Mouse (Mus musculus): ENCODE data around the gene Hoxc11. TPM values are rescaled to one million over a fixed set of nuclear protein-coding genes. Genes with fewer than 3 reads are reported as not detected.

Hoxc11 gene
- total RNA-seq, 1 experiment from 2014 or later: not detected

DNA sequence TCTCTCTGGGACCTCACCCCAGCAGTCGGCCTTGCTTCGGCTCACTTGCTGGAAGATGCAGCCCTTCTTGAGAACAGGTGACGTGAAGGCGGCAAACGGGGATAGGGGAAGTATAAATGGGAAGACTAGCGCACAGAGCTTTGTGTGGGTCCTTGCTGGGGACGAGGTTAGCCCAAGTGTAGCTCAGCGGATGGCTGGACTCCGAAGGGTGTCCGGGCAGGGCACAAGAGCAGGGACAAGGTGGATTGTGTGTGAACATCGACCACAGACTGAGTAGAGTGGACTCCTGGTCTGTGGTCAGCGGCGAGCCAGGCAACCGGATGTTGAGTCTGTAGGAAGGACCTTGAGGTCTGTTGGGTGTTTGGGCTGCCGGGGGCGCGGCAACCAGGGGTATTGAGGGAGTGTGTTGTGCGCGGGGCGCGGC, 21.5 kb downstream of the Hoxc11 start:
- 0 out of 4 replicates have a peak, but pooled peaks of 1 of the 2 experiments have one; percentile 9 for ATAC-seq (replicated peaks in 1 of 2; ENCODE audit: insufficient read depth in 1 of 2, low FRiP score in 2 of 2, low TSS enrichment in 1 of 2, low read depth in 1 of 2, poor library complexity in 2 of 2, severe bottlenecking in 2 of 2)

GRCm38 (mm10) chr15:102976171-102976570, 21.9 kb downstream of the Hoxc11 start, which contains the start of gene Hoxc9:
Gene Hoxc9, plus strand, starts transcription at chr15:102976439.
- ATAC-seq (replicated peaks in 1 of 2; ENCODE audit: insufficient read depth in 1 of 2, low FRiP score in 2 of 2, low TSS enrichment in 1 of 2, low read depth in 1 of 2, poor library complexity in 2 of 2, severe bottlenecking in 2 of 2): no peak

- no peak for ATAC-seq (replicated peaks in 1 of 2; ENCODE audit: insufficient read depth in 1 of 2, low FRiP score in 2 of 2, low TSS enrichment in 1 of 2, low read depth in 1 of 2, poor library complexity in 2 of 2, severe bottlenecking in 2 of 2)
These were observed 22.6 kb downstream of the Hoxc11 start for GRCm38 (mm10) chr15:102976631-102977422.

DNA sequence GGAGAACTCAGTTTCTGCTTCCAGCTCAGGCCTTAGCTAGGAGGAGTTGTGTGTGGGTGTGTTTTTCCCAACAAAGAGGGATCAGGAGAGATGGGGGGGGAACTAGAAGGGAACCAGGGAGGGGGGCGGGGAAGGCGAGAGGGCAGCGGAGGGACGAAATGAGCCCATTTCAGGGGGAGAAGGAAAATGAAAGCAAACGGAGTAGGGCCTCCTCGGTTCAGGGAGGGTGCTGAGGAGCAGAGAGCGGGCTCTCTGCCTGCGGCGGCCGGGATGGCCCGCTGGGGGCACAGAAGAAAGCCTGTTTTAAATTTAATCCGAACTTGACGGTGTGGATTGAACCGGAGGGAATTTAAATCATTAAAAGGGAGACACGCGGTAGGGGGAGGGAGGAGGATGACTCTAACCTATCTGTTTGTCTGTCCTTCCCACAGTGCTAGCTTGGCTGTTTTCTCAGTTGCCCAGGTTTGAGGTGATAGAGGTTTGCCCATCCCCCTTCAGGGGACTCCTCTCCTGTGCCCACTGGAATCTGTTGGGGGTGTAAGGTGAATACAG, 23.3 kb downstream of the Hoxc11 start:
- ATAC-seq (replicated peaks in 1 of 2; ENCODE audit: insufficient read depth in 1 of 2, low FRiP score in 2 of 2, low TSS enrichment in 1 of 2, low read depth in 1 of 2, poor library complexity in 2 of 2, severe bottlenecking in 2 of 2): no peak

DNA sequence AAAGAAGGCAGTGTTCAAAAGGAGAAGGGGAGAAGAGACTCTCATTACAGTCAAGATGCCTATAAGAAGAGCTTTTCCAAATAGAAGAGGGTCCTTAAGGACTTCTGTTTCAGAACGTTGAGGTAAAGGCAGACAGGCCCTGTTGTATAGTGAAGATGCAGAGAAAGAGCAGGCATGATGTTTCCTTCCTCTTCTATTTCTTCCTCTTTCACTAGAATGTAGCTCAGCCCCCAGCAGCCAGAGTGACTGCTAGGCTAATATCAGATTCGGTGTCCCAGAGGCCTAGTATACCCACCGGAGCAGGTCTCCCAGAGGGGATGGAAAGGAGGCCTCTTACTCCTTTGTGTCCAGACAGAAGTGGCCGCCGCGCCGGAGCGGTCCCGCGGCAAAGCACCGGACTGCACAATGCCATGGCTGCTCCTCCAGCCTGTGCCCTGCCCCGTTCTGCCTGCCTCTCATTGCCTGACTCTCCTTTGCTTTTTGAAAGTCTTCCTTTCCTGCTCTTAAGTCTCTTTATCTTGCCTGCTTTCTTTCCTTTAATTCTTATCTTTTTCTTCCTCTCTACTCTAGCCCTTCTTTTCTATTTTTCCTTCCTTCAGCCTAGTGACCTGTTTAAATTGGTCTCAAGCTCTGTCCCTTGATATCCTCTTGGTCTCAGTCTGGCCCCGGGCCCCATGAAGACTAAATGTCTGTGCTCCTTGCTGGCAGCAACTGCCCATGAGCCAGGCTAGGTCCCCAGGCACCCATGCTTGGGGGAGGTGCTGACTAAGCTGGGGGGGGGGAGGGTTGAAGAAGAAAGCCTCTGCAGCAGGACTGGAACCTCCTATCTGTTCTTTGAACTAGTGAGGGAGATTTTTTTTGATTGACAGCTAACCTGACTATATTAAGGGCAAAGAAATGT, 24.6 kb downstream of the Hoxc11 start:
- peak in 1 of 2 experiments; percentile 25; a peak in 1 of 4 replicates for ATAC-seq (replicated peaks in 1 of 2; ENCODE audit: insufficient read depth in 1 of 2, low FRiP score in 2 of 2, low TSS enrichment in 1 of 2, low read depth in 1 of 2, poor library complexity in 2 of 2, severe bottlenecking in 2 of 2)

GRCm38 (mm10) chr15:102979936-102980335, 25.7 kb downstream of the Hoxc11 start:
- ATAC-seq (replicated peaks in 1 of 2; ENCODE audit: insufficient read depth in 1 of 2, low FRiP score in 2 of 2, low TSS enrichment in 1 of 2, low read depth in 1 of 2, poor library complexity in 2 of 2, severe bottlenecking in 2 of 2): no peak

DNA sequence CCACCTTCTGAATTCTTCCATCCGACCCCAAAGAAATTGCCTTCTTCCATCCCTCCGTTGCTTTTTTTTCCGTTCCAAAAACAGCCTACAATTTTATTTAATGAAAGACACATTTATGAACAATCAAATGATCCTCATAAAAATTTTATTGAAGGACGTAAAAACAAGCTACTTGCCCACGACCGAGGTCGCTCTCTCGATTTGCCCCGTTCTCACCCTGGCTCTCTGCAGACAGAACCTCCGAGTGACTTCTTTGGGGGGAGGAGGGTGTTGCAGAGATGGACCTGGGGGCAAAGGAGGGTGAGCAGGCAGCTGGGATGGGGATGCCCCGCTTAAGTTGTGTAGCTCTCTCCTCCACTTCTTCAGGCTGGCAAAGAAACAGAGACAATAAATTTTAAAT, 26.1 kb downstream of the Hoxc11 start:
- ATAC-seq (replicated peaks in 1 of 2; ENCODE audit: insufficient read depth in 1 of 2, low FRiP score in 2 of 2, low TSS enrichment in 1 of 2, low read depth in 1 of 2, poor library complexity in 2 of 2, severe bottlenecking in 2 of 2): no peak

GRCm38 (mm10) chr15:102980912-102981311, 26.7 kb downstream of the Hoxc11 start:
- no peak for ATAC-seq (replicated peaks in 1 of 2; ENCODE audit: insufficient read depth in 1 of 2, low FRiP score in 2 of 2, low TSS enrichment in 1 of 2, low read depth in 1 of 2, poor library complexity in 2 of 2, severe bottlenecking in 2 of 2)

GRCm38 (mm10) chr15:102981379-102982288, 27.4 kb downstream of the Hoxc11 start:
- ATAC-seq (replicated peaks in 1 of 2; ENCODE audit: insufficient read depth in 1 of 2, low FRiP score in 2 of 2, low TSS enrichment in 1 of 2, low read depth in 1 of 2, poor library complexity in 2 of 2, severe bottlenecking in 2 of 2): no peak

DNA sequence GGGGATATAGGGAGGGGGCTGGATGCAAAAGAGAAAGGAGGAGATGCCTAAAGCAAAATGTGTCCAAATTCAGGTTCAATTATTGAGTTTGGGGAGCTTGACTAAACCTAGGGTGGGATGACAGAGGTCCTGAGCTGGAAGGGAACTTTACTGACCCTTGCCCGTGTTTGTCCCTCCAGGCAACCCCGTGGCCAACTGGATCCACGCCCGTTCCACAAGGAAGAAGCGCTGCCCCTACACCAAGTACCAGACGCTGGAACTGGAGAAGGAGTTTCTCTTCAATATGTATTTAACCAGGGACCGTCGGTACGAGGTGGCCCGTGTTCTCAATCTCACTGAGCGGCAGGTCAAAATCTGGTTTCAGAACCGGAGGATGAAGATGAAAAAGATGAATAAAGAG, 29.5 kb downstream of the Hoxc11 start:
- no peak for ATAC-seq (replicated peaks in 1 of 2; ENCODE audit: insufficient read depth in 1 of 2, low FRiP score in 2 of 2, low TSS enrichment in 1 of 2, low read depth in 1 of 2, poor library complexity in 2 of 2, severe bottlenecking in 2 of 2)

GRCm38 (mm10) chr15:102984521-102984920, 30.3 kb downstream of the Hoxc11 start:
- ATAC-seq (replicated peaks in 1 of 2; ENCODE audit: insufficient read depth in 1 of 2, low FRiP score in 2 of 2, low TSS enrichment in 1 of 2, low read depth in 1 of 2, poor library complexity in 2 of 2, severe bottlenecking in 2 of 2): no peak

GRCm38 (mm10) chr15:102984925-102985324, 30.7 kb downstream of the Hoxc11 start:
- ATAC-seq (replicated peaks in 1 of 2; ENCODE audit: insufficient read depth in 1 of 2, low FRiP score in 2 of 2, low TSS enrichment in 1 of 2, low read depth in 1 of 2, poor library complexity in 2 of 2, severe bottlenecking in 2 of 2): no peak

DNA sequence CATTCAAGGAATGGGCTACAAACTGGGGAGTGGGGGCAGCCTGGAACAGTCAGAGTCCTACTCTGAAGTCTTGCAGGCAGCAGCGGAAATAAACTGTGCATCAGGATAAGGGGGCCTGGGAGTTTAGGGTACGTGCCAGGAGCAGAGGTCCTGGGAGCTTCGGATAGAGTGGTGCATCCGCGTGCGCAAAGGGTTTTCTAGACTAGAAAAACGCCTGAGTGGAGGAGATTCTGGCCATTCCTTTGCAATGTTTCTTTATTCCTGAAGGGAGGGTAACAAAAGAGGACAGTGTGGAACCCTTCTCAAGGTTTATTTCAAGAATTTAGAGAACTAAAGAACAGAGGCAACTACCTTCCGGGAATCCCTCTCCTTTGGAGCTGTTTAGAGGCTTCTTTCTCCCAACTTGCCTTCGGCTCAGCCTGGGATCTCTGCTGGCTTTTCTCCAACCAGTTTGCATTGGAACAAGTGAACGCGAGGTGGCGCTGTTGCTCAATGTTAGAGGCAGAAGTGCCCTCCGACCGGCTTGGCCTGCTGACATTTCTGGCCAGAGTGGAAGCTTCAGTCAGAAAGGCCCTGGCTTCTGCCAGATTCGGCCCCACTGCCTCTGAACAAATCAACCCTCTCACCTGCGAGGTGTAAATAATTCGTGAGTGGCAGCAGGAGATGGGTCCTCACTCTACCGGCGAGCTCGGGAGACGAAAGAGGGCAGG, 33.1 kb downstream of the Hoxc11 start:
- ATAC-seq (replicated peaks in 1 of 2; ENCODE audit: insufficient read depth in 1 of 2, low FRiP score in 2 of 2, low TSS enrichment in 1 of 2, low read depth in 1 of 2, poor library complexity in 2 of 2, severe bottlenecking in 2 of 2): peak; percentile 40 to 65; a peak in 2 of 4 replicates

DNA sequence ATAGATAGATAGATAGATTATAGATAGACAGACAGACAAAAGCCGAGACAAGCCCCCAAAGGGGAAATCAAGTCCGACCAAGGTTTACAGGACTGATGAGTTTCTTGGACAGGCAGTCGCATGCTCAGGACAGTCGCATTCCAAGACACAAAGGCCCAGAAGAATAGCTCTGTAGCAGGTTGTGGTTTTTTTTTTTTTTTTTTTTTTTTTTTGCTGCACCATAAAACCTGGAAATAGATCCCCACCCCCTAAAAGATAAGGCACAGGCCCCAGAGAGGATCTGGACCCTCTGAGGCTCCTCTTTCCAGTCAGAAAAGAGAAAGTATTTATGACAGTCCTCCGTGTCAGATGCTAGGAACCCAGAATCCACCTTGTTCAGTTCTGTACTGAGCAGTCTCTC, 33.9 kb downstream of the Hoxc11 start:
- no peak for ATAC-seq (replicated peaks in 1 of 2; ENCODE audit: insufficient read depth in 1 of 2, low FRiP score in 2 of 2, low TSS enrichment in 1 of 2, low read depth in 1 of 2, poor library complexity in 2 of 2, severe bottlenecking in 2 of 2)

- no peak for ATAC-seq (replicated peaks in 1 of 2; ENCODE audit: insufficient read depth in 1 of 2, low FRiP score in 2 of 2, low TSS enrichment in 1 of 2, low read depth in 1 of 2, poor library complexity in 2 of 2, severe bottlenecking in 2 of 2)
These were observed 36.5 kb downstream of the Hoxc11 start, which contains the start of gene Hoxc8 for GRCm38 (mm10) chr15:102990461-102991397. Gene Hoxc8, plus strand, starts transcription at chr15:102990607.

All from hematopoietic stem cell, adult 5-6 weeks (primary cell).